Mouse (Mus musculus): ENCODE data around the gene Vmn1r39.

GRCm38 (mm10) chr6:66856236-66856635, 45.8 kb upstream of the Vmn1r39 start:
- TF ChIP-seq CTCF (IDR thresholded peaks at IDR 0.05) (no peak), EP300 (IDR thresholded peaks at IDR 0.05) (no peak)

Data from lung, postnatal 0 days (tissue).